Mouse (Mus musculus) intestine, embryonic 14.5 days (tissue): ENCODE results near the gene Gm17606. TPM values are rescaled to one million over a fixed set of nuclear protein-coding genes. Genes with fewer than 3 reads are reported as not detected.

ENCODE experiments used
- ATAC-seq: fragments of 200-750 bp; cut with Nextera tagmentation; replicated peaks from 2 replicates; pipeline ENCODE4 v1.8.0; 2017; ENCODE audit warnings: low read depth, moderate number of reproducible peaks, moderate TSS enrichment, moderate library complexity; ENCODE audit not compliant: low FRiP score, low TSS enrichment
- DNase-seq: peaks from one replicate; pipeline ENCODE4 v3.0.0-alpha.2; 2018; ENCODE audit warnings: low spot score
- H3K27ac ChIP-seq: fragments of 300-500 bp; sonication (generic); 2 replicates; pipeline ENCODE4 v1.5.1; 2014; ENCODE audit warnings: low read depth, mild to moderate bottlenecking, control low read depth
- H3K27me3 ChIP-seq: fragments of 300-500 bp; sonication (generic); replicated peaks from 2 replicates; pipeline ENCODE4 v1.6.1; 2014; ENCODE audit warnings: low read length, control low read depth; ENCODE audit not compliant: control insufficient read depth, insufficient read depth
- H3K36me3 ChIP-seq: fragments of 300-500 bp; sonication (generic); 2 replicates; pipeline ENCODE4 v1.6.1; 2014; ENCODE audit warnings: low read length, control low read depth; ENCODE audit not compliant: control insufficient read depth, insufficient read depth
- H3K4me1 ChIP-seq: fragments of 300-500 bp; sonication (generic); replicated peaks from 2 replicates; pipeline ENCODE4 v1.6.1; 2014; ENCODE audit warnings: low read length, control low read depth, mixed read lengths; ENCODE audit not compliant: control insufficient read depth, insufficient read depth
- H3K4me2 ChIP-seq: fragments of 300-500 bp; sonication (generic); 2 replicates; pipeline ENCODE4 v1.6.1; 2014; ENCODE audit warnings: low read length
- H3K4me3 ChIP-seq: fragments of 300-500 bp; sonication (generic); 2 replicates; pipeline ENCODE4 v1.5.1; 2014; ENCODE audit warnings: low read depth, low read length, control low read depth, mixed read lengths
- H3K9ac ChIP-seq: fragments of 300-500 bp; sonication (generic); 2 replicates; pipeline ENCODE4 v1.6.1; 2014; ENCODE audit warnings: mild to moderate bottlenecking, low read length
- H3K9me3 ChIP-seq: fragments of 300-500 bp; sonication (generic); 2 replicates; pipeline ENCODE4 v1.6.1; 2016; ENCODE audit warnings: low read length, control low read depth; ENCODE audit not compliant: control insufficient read depth
- WGBS: fragments of 180-500 bp; shearing (Covaris S2); extraction: QIAGEN DNeasy Blood & Tissue Kit; methylation state at CpG from one replicate; pipeline ENCODE4 v1.1.7; 2014; 5-methylcytosine and 5-hydroxymethylcytosine counted together
- polyA plus RNA-seq: library from polyadenylated mRNA; unstranded; fragments of >200 nt; fragmentation: Nextera tagmentation; extraction: Ambion mirVana; gene quantifications from 2 replicates; pipeline ENCODE4 v1.2.1, GENCODE M21; 2014

Gene Gm17606
- not detected in 2 replicates for polyA plus RNA-seq

DNA sequence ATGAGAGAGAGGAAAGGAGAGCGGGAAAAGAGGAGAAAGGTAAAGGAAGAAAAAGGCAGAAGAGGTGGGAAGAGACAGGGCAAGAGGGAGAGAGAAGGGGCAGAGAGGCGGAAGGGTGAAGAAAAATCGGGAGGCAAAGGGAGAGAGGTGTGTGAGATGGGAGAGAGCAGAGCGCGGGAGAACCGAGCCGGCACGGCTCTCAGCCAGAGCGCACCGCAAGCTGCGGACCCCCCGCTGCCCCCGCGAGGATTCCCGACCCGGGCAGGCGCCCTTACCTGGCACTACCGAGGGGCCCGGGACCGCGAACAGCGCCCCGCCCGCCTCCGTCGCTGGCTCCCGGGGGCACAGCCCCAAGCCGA is at the start of gene Gm17606:
TSS of gene Gm17606 (plus strand) at position 7 of the 359 bp plus-strand sequence.
- Histone ChIP-seq H3K27me3 (no peaks in the 10 kb centered on the region), H3K9ac (peak within 1 kb of the TSS; percentile 76), H3K27ac (peak within 1 kb of the TSS; percentile 60), H3K4me1 (peaks cover 10% of the 10 kb centered on the region), H3K4me2 (peak within 1 kb of the TSS; percentile 77), H3K9me3 (no peaks in the 10 kb centered on the region), H3K36me3 (peaks cover 50% of the 10 kb centered on the region), H3K4me3 (peak within 1 kb of the TSS; percentile 61)
- ATAC-seq (no peak; the same call in 1 of the 2 replicates), DNase-seq (no peak)
- 0% methylated on average over 25 of the region's 28 CpGs for whole genome bisulfite sequencing

DNA sequence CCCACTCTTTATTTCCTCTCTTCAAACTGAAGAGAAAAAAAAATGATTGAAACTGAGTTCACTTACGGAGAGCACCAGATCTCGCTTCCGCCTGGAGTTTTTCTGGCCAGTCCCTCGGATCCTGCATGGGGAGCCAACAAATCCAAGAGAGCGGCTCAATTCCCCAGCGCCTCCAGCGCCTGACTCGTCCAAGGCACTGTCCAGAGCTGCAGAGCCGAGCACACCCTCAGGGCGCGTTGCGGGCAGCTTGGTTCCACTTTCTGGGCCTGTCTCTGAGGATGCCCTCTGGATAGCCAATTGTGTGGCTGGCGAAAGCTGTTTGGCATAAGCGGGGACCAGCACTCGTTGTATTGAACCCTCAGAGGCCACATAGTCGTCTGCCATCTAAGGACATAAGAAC is 49.7 kb upstream of the Gm17606 start:
- Histone ChIP-seq H3K27me3 (no peaks in the 10 kb centered on the region), H3K4me3 (no peak overlapping the region), H3K27ac (no peak overlapping the region), H3K4me1 (no peaks in the 10 kb centered on the region), H3K9ac (no peak overlapping the region), H3K9me3 (no peaks in the 10 kb centered on the region), H3K4me2 (no peak overlapping the region), H3K36me3 (peaks cover 9% of the 10 kb centered on the region; the same call in 1 of the 2 replicates)
- ATAC-seq (no peak), DNase-seq (no peak)
- 95% methylated on average over 16 of the region's 16 CpGs for WGBS

DNA sequence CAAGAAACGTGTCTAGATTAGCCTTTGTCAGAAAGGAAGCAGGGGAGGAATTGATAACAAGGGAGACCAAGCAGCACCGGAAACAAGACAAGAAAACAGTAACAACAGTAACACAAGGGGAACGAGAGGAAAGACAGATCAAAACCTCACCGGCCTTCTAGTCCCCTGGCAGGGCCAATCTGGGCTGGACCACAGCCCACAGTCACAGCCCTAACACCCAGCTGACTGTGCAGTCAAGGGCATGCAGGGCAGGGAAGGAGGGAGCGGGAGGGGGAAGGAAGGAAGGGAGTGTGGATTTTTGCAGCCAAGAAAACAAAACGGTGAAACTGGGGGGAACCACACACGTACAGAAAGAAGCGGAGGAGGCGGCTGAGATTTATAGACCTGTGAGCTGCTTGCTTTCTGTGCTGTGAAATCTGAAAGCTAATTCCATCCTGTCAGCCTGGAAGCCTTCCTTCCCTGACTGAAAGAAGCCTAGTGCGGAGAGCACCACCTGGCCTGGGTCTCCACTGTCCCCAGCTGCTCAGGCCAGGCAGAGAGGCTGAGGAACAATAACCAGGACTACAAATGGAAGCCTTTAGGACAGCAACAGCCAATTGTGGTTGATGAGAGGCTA is 48.3 kb upstream of the Gm17606 start:
- Histone ChIP-seq H3K4me2 (no peak overlapping the region), H3K9me3 (no peaks in the 10 kb centered on the region), H3K36me3 (peaks cover 9% of the 10 kb centered on the region; the same call in 1 of the 2 replicates), H3K9ac (no peak overlapping the region), H3K27ac (peak overlapping the region; percentile 36; the same call in 1 of the 2 replicates), H3K4me1 (no peaks in the 10 kb centered on the region), H3K27me3 (no peaks in the 10 kb centered on the region), H3K4me3 (no peak overlapping the region)
- ATAC-seq: no peak
- 45% methylated on average over 10 of the region's 10 CpGs for WGBS
- no peak for DNase-seq

DNA sequence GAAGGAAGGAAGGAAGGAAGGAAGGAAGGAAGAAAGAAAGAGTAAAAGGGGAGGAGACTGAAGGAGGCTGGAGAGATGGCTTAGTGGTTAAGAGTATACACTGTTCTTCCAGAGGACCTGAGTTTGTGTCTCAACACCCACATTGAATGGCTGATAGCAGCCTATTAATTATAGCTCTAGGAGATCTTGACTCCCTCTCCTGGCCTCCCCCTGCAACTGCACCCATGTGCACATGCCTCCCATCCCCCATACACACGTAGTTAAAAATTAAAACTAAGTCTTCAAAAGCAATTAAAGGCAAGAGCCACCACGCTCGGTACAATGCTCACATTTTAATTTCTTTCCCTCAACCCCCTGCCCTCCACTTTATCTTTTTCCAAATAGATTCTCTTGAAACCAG is 46.7 kb upstream of the Gm17606 start:
- WGBS: 93% methylated on average over 3 of the region's 3 CpGs
- H3K9ac ChIP-seq: no peak overlapping the region
- ATAC-seq: no peak
- H3K9me3 ChIP-seq: no peaks in the 10 kb centered on the region
- H3K27ac ChIP-seq: no peak overlapping the region
- DNase-seq: no peak
- H3K27me3 ChIP-seq: no peaks in the 10 kb centered on the region
- H3K36me3 ChIP-seq: peaks cover 9% of the 10 kb centered on the region; the same call in 1 of the 2 replicates
- H3K4me1 ChIP-seq: no peaks in the 10 kb centered on the region
- H3K4me3 ChIP-seq: no peak overlapping the region
- no peak overlapping the region for H3K4me2 ChIP-seq

DNA sequence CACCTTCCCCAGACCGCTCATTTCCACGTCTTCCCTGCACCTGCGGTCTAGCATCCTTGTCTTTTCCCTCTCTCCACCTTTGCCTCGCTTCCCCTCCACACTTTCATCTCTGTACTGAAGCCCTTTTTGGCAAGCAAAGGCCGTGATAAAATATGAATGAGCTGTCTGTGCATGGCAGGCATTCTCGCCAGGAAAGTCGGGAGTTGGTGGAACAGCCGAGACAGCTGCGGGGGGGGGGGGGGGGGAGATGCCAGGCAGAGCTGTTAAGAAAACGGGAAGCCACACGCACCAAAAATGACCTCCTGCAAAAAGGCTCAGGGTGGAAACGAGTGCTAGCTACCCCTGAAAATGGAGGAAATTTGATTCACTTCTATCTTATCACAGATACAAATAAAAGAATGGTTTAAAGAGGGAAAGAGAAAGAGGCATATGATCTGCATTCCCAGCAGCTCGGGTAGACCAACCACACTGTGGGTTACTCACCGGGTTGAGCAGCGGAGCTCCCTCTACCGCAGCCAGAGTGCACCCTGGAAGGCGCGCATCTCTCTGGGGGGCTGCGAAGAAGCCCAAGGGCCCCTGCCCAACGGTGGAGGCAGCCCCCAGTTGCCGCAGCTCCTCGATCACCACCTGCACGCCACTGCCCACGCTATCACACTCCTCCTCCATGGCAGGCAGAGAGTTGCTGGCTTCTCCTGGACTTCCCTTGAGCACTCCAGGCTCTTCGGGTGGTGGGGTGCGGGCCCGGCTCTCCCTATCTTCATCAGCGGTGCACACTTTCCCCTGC is 45.9 kb upstream of the Gm17606 start:
- DNase-seq (no peak), ATAC-seq (no peak)
- WGBS: 66% methylated on average over 28 of the region's 28 CpGs
- no peaks in the 10 kb centered on the region for H3K4me1 ChIP-seq
- H3K4me3 ChIP-seq: no peak overlapping the region
- no peak overlapping the region for H3K4me2 ChIP-seq
- no peak overlapping the region for H3K9ac ChIP-seq
- H3K27ac ChIP-seq: no peak overlapping the region
- no peaks in the 10 kb centered on the region for H3K9me3 ChIP-seq
- H3K27me3 ChIP-seq: no peaks in the 10 kb centered on the region
- peaks cover 9% of the 10 kb centered on the region; the same call in 1 of the 2 replicates for H3K36me3 ChIP-seq

DNA sequence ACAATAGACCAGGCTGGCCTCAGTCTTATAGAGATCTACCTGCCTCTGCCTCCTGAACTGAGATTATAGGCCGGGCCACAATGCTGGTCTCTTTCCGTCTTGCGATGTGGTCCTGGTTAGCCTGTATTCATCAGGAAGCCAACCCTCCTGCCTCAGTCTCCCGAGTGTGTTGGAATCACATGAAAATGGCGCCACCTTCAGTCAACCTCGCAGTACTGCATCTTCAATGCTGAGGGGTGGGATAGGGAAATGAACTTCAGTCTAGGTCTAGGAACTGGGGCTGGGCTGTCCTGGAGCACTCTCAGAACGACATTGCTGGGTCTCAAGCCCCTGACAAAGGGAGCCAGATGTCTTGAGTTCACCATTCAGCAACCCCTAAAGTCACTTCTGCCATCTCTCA is 43.7 kb upstream of the Gm17606 start:
- no peak overlapping the region for H3K4me3 ChIP-seq
- no peaks in the 10 kb centered on the region for H3K4me1 ChIP-seq
- H3K4me2 ChIP-seq: no peak overlapping the region
- WGBS: 74% methylated on average over 7 of the region's 7 CpGs
- no peak overlapping the region for H3K9ac ChIP-seq
- no peaks in the 10 kb centered on the region for H3K27me3 ChIP-seq
- H3K9me3 ChIP-seq: no peaks in the 10 kb centered on the region
- ATAC-seq (no peak), DNase-seq (no peak)
- H3K27ac ChIP-seq: no peak overlapping the region
- H3K36me3 ChIP-seq: peaks cover 9% of the 10 kb centered on the region; the same call in 1 of the 2 replicates

DNA sequence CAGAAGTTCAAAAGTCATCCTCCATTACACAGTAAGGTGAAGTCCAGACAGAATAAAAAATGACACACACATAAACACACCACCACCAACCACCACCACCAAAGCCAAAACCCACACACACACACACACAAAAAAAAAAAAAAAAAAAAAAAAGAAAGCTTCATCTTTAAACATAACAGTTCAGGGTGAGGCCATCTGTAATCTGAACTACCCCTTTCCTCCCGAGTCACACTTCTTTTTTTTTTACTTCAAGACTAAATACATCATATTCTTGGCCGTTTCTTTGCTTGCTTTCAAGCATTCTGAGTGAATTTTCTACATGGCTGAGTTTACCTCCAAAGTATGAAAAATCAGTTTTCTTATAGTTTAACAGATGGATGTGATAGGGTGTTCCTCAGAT is 39.2 kb upstream of the Gm17606 start:
- no peaks in the 10 kb centered on the region for H3K9me3 ChIP-seq
- no peak overlapping the region for H3K9ac ChIP-seq
- 52% methylated on average over 2 of the region's 2 CpGs for WGBS
- no peak overlapping the region for H3K27ac ChIP-seq
- no peak for DNase-seq
- no peaks in the 10 kb centered on the region for H3K27me3 ChIP-seq
- no peak for ATAC-seq
- H3K36me3 ChIP-seq: no peaks in the 10 kb centered on the region
- H3K4me2 ChIP-seq: no peak overlapping the region
- H3K4me3 ChIP-seq: no peak overlapping the region
- H3K4me1 ChIP-seq: peaks cover 22% of the 10 kb centered on the region

DNA sequence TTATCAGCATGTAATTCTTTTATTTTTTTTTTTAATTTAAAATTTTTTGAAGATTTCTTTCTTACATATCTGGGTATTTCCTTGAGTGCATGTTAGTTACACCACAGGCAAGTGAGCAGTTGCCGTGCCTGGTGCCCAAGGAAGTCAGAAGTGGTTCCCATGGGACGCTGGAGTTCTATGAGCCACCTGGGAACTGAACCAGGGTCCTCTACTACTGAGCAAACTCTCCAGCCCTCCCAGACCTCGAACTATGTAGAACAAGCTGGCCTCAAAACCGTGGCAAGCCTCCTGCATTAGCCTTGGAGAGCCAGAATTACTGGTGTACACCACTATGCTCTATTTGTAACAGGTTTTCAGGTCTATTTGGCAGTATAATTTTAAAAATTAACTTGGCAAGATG is 38.1 kb upstream of the Gm17606 start:
- H3K4me1 ChIP-seq: peaks cover 22% of the 10 kb centered on the region
- peak overlapping the region; percentile 85 for H3K9ac ChIP-seq
- H3K4me3 ChIP-seq: peak overlapping the region; percentile 74
- H3K4me2 ChIP-seq: peak overlapping the region; percentile 58
- WGBS: 48% methylated on average over 4 of the region's 4 CpGs
- peak overlapping the region; percentile 96 for H3K27ac ChIP-seq
- DNase-seq (peak; percentile 60), ATAC-seq (peak; percentile 10; the same call in 1 of the 2 replicates)
- H3K36me3 ChIP-seq: no peaks in the 10 kb centered on the region
- no peaks in the 10 kb centered on the region for H3K27me3 ChIP-seq
- no peaks in the 10 kb centered on the region for H3K9me3 ChIP-seq
